Mouse (Mus musculus): ENCODE measurements around the gene Olfr243.

GRCm38 (mm10) chr7:103671091-103671490 lies 43.4 kb upstream of the Olfr243 start, which contains the start of gene Olfr624:
- no peak for TF ChIP-seq CTCF (IDR thresholded peaks at IDR 0.05; ENCODE audit: low read depth, low read length)
- TF ChIP-seq POLR2A (IDR thresholded peaks at IDR 0.05; ENCODE audit: borderline replicate concordance, low read depth, low read length) = no peak

All from bone marrow macrophage, adult 2 months (primary cell).